Mouse (Mus musculus) left cerebral cortex, postnatal 36 days (tissue): ENCODE results near the gene Tppp. TPM values are rescaled to one million over a fixed set of nuclear protein-coding genes. Genes with fewer than 3 reads are reported as not detected.
"Not testable (repeated sequence)": the region's sequence is repeated elsewhere in the genome, so short reads cannot be mapped to it uniquely, and the experiment has no call there.

ENCODE experiments used
- DNase-seq, 2 experiments: peaks; one replicate each; pipeline ENCODE4 v3.0.0; 2021 to 2022; ENCODE audit warnings: low spot score in 2 of 2, mixed read lengths in 1 of 2
- intact Hi-C: fragments of 180-260 bp; cut with DNase I; formaldehyde crosslinking; loops from one replicate; pipeline ENCODE4 v1.15.1; 2025
- total RNA-seq, 2 experiments: library from RNA; stranded (reverse); gene quantifications; 2 replicates each; pipeline ENCODE4 v1.2.3; 2021

Tppp gene
- total RNA-seq, 2 experiments from 2014 or later: 340 to 404 TPM

DNA sequence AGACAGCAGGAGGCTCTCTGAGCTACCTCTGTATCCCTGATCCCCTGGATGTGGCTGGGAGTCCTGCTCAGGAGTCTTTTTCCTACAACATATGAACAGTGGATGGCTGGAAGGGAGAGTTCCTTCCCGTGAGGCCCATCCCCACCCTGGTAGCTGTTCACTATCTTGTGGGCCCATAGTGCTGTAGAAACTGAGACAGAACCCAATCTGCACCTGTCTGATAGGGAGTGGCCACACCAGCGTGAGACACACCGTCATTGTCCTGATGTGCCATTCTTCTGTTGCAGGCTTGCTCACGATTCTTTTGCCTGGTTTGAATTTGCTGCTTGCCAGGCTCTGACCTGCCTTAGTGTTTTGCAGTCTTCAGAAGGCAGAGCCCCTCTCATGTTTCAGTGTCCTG lies 8.2 kb downstream of the Tppp start:
- intact Hi-C loops: no loop called here
- DNase-seq: no peak

DNA sequence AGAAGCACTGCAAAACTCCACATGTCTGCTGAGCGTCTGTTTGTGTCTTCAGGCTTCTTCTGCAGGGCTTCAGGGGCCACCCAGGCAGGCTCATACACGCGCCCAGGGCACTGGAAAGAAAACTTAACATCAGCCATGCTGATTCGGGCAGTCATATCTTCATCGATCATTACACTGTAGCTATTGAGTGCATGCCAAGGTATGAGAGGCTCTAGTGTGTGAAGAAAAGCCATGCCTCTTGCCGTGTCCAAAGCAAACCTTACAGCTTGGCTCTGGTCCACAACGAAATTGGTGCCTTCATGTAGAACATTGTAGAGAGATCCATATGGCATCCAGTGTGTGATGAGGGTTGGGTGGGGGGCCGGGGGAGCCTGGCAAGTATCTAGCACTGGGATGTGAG lies 9.8 kb downstream of the Tppp start:
- intact Hi-C loops, DNase-seq: not testable (repeated sequence)

DNA sequence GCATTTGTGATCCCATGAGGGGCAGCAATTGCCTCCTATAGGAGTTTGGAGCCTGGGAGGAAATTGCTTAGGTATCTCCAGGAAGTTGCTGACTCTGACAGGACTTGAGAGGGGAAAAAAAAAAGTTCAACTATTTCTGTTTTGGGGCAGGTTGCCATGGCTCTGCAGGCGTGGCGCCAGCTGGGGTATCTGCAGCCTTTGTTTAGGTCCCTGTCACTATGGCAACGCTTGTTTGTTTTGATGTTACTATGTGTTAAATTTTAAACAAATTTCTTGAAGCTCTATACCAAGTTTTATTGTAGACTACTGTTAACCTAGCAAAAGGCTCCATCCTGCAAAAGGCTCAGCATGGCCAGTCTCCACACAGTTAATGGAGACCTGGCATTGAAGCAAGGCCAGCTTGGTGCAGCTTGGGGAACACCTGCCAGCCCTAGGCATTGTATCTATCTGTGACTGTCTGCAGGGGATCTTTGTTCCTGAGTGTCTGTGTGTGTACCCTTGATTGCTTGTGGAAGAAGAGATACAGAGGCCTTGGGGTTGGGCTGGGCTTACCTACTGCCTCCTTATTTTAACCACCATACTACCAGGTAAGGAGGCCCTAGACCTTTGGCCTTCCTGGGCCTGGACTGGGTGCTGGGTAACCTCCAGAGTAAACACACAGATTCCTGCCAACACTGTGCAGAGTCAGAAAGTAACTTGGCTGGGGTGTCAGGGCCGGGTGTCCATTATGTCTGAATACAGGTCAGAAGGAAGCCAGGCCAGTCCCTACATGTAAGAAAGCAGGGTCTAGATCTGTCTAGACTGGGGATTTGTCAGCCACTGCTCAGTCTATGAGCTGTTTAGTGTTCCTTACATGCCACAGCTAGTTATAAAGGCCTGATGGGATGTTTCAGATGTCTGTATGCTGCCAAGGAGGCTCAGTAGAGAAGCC lies 16.2 kb downstream of the Tppp start:
- no peak for DNase-seq
- intact Hi-C loops: loop anchor here (2.0 kb wide), 1 partner anchor 55 kb away; no protein-coding TSS in a partner anchor

DNA sequence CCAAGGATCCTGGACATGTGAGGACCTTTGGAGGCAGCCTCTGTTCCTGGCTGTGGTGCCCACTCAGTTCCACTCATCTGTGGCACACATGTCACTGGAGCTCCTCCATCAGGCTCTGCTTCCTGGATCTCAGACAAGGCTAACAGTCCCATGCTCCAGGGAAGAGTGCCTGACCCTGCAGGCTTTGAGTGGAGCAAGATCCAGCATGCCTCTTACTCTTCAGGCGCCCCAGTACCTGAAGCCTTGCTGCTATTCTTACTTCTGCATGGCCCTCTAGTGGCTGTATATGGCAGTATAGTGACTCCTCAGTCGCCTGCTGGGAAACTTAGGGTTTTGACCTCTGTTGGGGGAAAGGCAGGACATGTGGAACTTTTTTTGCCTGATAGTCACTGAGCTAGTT lies 17.0 kb downstream of the Tppp start:
- DNase-seq: no peak
- intact Hi-C loops: loop anchor here (2.0 kb wide), 1 partner anchor 55 kb away; no protein-coding TSS in a partner anchor

DNA sequence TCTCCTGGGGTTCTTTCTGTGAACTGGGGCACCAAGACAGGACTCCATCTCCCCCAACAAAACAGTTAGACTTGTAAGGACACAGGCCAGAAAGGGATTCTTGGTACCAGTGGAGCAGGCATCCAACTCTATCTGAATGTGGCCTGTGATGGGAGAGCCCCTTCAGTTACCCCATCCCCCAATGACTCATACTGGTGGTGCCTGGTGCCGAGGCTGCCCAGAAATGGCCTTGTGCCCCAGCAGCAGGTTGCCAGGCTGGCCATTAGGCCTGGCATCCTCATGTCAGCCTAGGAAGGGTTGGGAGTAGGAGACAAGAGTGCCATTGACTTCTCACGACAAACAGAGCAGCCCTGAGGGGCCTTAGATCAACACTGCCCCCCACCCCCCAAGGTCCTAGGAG lies 18.9 kb downstream of the Tppp start:
- intact Hi-C loops: no loop called here

DNA sequence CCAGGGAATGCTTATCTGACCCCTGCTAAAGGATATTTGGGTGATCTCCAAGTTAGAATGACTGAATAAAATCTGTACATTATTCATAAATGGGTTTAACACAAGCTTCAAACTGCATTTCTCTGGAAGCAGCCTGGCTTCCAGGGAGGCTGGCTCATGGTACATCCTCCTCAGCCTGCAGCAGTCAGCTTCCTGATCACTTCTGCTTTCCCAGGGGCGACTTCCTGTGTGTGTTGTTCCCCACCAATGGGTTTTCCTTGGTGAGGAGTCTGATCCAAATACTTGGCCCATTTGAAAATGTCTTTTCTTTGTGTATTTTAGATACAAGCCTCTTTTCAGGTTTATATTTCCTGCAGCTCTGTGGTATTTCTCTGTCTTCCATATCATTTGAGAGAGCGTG lies 19.8 kb downstream of the Tppp start:
- DNase-seq: no peak
- intact Hi-C loops: no loop called here

More for the DNA sequence above, 18.9 kb downstream of the Tppp start:
- no peak for DNase-seq

DNA sequence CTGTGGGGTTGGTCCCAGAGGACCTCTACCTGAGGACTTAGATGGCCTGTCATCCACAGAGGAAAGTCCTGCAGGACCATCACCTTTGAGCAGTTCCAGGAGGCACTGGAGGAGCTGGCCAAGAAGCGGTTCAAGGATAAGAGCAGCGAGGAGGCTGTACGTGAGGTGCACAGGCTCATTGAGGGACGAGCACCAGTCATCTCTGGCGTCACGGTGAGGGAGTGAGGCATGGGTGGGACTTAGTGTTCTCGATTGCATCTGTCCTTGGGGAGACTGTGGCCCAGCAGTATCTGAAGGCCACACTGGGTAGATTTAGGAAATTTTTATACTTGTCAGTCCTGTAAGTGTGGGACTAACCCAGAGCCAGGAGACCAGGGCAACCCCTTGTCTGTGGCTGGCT lies 21.5 kb downstream of the Tppp start:
- intact Hi-C loops: no loop called here
- no peak for DNase-seq

DNA sequence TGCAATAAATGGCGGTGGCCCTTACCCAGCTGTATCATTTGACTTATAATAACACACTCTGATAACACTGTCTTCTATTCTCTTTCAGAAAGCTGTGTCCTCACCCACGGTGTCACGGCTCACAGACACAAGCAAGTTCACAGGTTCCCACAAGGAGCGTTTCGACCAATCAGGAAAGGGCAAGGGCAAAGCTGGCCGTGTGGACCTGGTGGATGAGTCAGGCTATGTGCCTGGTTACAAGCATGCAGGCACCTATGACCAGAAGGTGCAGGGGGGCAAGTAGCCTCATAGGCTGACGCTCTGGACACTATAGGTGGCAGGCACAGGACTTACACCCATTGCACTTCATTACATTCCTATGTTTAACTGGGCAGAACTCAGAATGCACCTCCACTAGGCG lies 21.9 kb downstream of the Tppp start:
- intact Hi-C loops: no loop called here
- no peak for DNase-seq

DNA sequence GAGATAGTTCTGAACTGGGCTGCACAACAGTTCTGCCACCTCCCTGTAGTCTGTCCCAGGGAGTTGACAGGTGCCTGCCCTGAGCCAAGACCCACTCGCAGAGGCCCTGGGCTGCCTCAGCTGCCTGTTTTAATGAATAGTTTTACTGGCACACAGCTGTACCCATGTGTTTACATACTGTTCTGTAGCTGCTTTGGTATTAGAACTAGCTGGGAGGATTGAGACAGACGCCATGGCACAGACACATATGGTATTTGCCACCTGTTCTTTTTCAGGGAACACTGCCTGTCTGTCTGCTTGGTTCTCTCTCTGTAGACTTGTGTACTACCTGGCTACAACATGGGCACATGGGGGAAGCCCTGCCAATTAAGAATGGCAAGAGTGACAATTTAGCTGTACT lies 25.5 kb downstream of the Tppp start:
- intact Hi-C loops: no loop called here
- no peak for DNase-seq

DNA sequence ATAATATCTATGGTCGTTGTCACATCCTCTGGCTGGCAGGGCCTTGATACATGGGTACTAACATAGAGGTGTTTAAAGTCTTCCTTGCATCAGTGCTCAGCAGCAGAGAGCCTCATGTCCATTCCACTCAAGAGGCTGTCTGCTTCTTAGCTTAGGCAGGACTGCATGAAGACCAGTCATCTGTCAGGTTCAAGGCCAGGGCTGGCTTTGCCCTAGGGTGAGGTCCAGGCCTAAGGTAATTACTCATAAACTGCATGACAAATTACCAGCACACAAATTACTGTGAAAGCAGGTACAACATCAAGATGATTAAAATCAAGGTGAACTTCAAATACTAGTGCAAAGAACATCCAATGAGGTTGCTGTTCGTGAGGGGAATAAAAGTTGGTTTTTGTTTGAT lies 26.6 kb downstream of the Tppp start:
- no peak for DNase-seq
- intact Hi-C loops: no loop called here

DNA sequence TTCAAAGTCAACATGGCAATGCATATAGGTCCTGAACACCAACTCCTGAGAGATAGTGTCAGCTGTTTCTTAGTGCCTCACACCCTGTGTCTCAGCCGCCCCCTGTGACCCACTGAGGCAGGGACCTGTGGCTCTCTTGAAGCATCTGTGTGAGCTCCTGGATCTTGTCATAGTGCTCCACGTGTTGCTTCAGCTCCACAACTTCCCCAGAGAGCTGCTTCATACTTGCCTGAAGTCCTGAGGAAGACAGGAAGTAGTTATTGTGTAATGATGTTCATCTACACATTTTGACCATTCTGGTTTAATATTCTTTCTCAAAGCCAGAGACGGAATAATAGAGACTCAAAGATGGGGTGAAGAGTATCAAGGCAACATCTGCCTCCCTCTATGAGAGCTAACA lies 30.7 kb downstream of the Tppp start:
- intact Hi-C loops: no loop called here

DNA sequence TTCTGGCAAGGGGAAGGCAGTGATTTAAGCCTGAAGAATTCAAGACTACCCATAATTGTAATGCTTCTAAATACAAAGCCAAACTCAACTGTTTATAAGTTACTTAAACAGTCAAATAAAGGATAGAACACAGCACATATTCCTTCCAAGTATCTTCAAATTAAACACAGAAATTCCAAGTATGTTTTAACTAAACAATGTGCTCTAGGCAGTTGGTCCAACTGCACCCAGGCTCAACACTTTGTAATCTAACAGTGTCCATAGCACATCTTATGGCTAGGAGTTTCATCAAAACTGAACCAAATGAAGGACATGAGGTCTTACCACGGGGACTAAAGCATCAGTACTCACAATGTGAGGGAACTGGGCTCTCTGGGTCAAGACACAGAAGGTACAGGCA lies 47.0 kb downstream of the Tppp start:
- no peak for DNase-seq
- intact Hi-C loops: no loop called here

More for the DNA sequence above, 30.7 kb downstream of the Tppp start:
- no peak for DNase-seq

DNA sequence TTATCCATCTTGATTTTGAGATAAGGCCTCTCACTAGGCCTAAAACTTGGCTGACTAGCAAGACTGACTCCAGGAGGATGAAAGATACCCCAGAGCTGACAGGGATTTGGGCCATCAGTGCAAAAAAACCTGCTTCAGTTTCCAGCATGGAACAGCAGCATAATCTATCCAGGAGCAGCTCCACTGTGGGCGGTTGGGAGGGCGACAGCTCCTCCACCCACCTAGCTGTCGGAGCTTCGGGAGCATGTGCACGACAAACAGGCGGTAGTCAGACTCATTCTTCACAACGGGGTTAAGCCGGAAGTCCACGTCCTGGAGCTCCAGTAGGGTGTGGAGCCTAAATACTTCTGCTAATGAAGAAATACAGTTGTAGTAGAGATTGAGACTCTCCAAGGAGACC lies 48.9 kb downstream of the Tppp start:
- peak in 1 of 2 experiments; percentile 36 for DNase-seq
- intact Hi-C loops: no loop called here

DNA sequence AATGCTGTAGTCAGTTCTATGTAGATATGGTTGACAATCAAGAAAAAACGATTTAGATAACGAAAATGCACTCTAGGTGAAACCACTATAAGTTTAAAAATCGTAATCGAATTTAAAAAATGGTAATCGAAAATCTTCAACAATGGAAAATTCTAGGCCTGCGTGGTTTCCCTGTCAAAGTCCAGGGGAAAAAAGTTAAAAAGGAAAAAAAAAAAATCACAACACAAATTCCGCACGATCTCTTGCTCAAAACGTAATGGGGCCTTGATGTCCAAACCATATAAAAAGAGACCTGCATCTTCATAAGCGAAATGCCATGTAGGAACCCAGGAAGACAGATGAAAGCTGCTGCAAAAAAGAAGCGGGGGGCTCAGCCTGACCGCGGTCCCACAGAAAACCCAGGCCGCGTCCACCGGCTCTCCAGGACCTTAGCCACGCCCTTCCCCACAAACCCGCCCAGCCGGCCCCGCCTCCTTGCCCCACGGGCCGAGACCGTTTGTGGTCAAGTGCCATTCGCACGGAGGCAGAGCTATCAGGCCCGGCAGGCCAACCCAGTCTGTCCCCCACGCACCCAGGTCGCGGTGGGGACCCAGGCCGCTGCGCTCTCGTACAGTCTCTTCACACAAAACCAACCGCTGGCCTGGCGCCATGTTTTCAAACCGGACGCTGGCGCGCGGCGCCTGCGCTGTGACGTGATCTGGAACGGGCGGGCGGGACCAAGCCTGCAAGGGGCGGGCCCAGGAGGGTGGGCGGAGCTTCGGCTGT lies 52.6 kb downstream of the Tppp start, which contains the start of gene Cep72:
Cep72 (minus strand) TSS at position 687 of the 765 bp plus-strand sequence.
- intact Hi-C loops: no loop called here
- DNase-seq: peak; percentile 82 to 86

DNA sequence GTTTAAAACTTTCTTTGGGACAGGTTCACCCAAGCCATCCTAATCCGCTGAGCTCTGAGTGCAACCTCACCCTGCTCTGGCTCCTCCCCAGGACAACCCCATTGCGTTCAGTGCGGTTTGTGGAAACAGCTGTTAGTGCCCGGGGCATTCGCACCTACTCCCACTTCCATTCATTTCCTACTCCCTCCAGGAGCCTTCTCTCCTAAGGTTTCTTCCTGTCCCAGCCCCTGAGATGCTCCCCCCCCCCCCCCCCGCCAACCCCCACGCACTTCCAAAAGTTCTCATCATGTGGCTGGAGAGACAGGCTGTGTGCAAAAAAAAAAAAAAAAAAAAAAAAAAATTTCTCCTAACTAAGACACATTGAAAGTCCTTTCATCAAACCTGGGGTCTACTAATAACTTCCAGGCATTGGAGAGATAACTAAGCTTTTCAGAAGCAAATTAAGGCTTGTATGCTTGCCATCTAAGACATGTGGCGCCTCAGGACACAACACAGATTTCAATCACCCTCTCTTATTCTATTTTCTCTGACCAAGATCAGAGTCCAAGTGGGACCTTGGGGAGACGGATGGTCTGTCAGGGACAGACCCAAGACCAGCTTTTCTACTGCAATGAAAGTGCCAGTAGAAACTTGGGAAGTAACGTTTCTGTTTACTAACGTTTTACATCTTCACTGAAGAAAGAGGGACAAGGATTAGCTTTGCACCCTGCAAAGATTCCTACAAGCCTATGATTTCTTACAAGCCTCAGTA lies 53.3 kb downstream of the Tppp start:
- intact Hi-C loops: no loop called here
- no peak for DNase-seq

DNA sequence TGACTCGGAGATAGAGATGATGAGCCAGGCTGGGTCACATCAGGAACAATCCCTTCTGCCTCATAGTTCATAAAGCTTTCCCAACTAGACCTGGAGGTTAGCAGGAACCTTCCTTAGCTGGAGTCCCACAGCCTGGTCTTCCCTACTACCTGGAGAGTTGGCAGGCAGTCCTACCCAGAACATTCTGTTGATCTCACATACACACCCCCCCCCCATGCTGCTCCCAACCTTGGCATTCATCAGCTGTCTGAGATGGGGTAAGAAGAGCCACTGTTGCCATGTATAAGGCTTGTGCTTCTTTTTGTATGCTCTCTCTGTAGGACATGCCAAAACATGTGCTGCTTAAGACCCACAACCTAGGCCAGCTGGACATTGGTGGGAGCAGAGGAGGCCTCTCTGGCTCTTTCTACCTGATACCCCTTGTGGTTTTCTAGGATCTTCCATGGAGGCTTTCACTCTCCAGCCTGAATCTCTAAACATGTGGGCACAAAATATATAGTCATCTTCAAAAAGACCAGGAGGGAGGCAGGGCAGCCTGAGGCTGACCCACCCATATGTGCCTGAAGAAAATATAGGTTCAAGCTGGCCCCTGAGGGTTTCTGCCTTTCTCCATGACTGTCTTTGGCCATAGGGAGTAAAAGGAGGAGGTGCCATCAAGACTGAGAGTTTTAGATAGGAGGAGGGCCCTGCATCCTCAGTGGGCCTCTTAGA lies 54.3 kb downstream of the Tppp start:
- intact Hi-C loops: no loop called here
- DNase-seq: no peak

DNA sequence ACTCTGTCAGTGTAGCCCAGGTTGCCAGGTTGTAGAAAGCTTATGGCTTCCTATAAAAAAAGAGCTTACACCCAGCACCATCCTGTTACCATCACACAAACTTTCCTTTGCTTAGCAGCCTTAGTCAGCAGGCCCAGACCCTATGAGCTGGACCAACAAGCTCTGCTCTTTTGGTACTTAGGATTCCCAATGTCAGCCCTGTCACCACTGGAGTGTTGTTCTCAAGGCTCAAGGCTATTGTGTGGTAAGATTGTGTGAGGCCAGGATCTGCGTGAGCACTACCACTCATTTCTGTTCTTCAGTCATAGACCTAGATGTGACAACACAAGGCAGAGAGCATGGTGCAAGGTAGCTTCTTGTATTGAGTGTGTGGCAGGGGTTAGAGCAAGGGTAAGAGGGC lies 57.4 kb downstream of the Tppp start:
- no peak for DNase-seq
- intact Hi-C loops: no loop called here

DNA sequence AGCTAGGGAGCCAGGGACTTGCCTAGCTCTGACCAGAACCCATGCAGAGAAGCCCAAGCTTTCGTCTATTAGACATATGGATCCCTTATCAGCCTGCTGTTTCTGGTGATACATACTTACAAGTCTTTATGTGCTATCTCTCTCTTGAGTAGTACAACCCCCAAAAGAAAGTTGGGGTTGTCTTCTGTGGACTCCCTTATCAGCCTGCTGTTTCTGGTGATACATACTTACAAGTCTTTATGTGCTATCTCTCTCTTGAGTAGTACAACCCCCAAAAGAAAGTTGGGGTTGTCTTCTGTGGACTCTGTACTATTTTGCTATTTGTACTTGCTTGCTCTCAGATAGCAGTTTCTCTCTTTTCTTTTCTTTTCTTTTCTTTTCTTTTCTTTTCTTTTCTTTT lies 62.0 kb downstream of the Tppp start:
- intact Hi-C loops, DNase-seq: not testable (repeated sequence)

DNA sequence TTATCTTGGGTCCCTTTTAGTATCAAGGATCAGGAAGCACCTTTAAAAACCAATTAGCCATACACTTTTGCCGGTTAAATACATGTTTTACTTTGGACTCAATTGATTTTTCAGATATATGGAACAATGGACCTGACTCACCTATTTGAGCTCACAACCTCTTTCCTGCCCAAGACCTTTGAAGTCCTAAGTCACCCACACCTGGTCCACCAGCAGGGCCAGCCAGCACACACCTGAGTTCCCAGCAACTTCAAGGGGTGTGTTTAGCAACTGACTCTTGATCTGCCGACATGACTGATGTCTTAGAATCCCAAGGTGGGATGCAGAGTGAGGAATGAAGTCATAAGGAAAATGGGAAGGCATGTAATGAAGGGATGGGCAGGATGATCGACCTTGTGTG lies 62.5 kb downstream of the Tppp start:
- intact Hi-C loops: no loop called here

More for the DNA sequence above, 62.5 kb downstream of the Tppp start:
- DNase-seq: no peak
